Mouse (Mus musculus) T-helper 1 cell (primary cell): ENCODE results near the gene Capn9.

Source experiments
- in situ Hi-C: fragments of 300-600 bp; cut with MboI, MseI; formaldehyde crosslinking; loops from one replicate; pipeline ENCODE4 v1.15.1; 2025; ENCODE audit warnings: high pct_unique_total_duplicates

Capn9 gene

DNA sequence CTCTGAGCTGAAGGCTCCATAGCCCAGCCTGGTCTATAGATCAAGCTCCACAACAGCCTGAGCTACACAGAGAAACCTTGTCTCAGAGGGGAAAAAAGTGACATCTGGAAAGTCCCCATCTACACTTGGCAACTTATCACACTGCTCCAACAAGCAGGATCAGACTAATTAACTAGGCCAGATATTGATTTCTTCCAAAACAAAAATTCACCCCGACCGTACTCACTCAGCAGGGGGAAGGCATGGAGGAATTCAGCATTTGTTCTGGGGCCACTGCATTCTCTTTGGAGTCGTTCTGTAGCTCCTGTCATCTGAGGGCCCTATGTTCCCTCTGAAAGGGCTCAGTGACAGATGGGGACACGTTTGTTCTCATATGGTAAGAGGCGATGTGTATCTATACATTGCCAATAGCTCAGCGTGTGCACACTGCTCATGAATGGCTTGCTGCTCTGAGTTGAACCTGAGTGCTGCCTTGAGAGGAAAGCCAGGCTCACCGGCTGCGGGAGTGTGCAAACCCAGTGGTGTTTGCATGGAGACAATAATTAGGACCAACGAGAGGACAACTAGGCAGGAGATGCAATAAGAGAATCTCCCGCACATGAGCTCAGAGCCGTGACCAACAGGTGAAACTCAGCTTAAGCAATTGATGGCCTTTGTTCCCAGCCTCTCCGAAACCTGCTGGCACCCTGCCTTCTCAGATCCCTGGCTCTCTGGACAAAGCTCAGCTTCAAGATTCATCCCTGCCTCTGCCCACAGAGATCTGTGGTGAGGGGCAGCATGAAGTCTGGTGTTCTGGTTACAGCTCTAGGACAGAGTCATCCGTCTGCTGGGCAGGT is 58.7 kb downstream of the Capn9 start:
- in situ Hi-C loops: loop anchor here (25.0 kb wide), 1 partner anchor 1428 kb away; no protein-coding TSS in a partner anchor

DNA sequence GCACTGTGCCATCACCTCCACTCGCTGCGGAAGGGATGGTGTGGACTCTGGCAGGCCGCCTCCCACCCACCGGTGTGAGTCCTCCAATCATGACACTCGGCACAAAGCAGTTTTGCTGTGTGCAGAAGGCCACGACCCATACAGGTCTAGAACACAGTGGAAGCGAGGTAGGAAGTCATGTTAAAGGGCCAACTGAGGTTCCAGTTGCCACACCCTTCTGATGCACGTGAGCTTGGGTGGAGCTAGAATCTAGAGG is 59.3 kb downstream of the Capn9 start:
- in situ Hi-C loops: loop anchor here (25.0 kb wide), 1 partner anchor 1427 kb away; no protein-coding TSS in a partner anchor

DNA sequence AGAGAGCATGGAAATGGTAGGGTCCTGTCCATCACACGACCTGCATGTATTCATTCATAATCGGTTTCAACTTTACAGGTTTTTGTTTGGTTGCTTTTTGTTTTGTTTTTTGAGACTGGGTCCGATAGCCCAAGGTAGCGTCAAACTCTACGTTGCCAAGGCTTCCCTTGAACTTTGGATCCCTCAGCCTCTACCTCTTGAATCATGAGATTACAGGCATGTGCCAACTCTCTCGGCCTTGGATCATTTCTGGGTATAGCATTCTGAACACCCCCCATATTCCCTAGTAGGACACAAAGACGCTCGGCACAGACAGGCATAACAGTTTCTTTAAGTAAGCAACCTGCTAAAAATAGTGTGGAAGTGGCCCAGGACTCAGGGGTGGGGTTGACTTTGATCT is 65.7 kb downstream of the Capn9 start:
- in situ Hi-C loops: loop anchor here (25.0 kb wide), 1 partner anchor 1421 kb away; no protein-coding TSS in a partner anchor

DNA sequence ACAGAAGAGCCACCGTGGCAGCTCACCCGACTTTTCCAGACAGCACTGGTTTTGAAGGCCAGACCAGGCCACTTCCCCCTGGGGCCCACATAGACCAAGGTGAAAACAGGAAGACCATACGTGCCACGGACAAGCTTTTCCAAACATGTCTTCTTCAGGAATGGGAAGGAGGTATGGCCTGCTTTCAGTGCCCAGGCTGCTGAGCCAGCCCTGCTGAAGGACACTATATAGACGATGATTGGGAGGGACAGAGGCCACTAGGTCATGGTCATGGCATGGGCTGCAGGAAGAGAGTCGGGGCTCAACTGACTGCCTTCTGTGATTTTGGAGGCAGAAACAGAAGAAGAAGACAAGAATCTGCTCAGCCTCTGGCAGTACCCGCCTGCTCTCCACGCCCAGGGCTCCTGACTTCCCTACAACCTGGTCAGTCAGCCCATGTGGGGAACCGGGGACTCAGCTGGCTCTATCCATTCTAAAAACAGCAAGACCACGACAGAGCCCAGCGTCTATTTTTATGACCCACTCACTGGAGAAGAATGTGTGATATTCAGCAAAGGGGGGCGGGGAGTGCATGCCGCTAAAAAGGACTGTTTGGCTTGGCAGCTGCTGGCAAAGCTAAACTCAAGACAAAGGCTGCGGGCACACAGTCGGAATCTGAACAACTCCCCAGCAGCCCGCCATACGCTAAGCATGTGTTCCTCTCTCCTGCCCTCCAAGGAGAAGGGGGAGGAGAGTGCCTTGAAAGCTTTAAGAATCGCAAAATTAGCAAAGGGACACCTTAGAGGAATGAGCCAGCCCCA is 67.8 kb downstream of the Capn9 start:
- in situ Hi-C loops: loop anchor here (25.0 kb wide), 1 partner anchor 1419 kb away; no protein-coding TSS in a partner anchor

DNA sequence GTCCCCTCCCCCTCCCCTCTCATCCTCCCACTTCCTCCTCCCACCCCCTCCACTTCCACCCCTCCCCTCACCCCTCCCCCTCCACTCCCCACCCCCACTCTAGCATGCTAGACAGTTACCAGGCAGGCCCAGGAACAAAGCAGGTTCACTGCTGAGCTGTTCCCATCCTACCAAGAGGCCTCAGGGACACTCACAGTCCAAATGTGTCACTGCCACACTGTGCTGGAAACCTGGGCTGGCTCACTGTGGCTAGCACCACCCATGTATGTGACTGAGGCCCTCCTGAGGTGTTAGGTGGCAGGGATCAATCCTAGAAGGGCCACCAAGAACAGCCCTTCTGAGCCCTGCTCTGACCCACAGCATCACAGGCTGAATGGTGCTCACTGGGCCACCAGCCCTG is 72.4 kb downstream of the Capn9 start:
- in situ Hi-C loops: loop anchor here (25.0 kb wide), 1 partner anchor 1414 kb away; no protein-coding TSS in a partner anchor

DNA sequence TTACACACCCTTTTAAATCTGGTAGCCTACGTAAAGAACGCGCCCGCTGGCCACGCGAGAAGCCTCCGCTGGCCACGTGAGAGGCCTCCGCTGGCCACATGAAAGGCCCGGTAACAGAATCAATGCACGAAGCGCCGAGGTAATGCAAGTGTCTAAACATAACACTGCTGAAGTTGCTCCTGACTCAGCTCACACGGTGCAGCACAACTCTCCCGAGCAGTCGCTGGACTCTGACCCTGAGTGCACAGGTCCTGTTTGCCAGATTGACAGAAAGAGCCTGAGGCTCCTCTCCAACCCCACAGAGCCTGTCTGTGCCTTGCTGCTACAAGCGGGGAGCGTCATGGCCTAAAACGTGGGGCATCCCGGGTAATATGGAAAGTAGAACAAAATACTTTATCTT is 75.9 kb downstream of the Capn9 start:
- in situ Hi-C loops: no loop called here

DNA sequence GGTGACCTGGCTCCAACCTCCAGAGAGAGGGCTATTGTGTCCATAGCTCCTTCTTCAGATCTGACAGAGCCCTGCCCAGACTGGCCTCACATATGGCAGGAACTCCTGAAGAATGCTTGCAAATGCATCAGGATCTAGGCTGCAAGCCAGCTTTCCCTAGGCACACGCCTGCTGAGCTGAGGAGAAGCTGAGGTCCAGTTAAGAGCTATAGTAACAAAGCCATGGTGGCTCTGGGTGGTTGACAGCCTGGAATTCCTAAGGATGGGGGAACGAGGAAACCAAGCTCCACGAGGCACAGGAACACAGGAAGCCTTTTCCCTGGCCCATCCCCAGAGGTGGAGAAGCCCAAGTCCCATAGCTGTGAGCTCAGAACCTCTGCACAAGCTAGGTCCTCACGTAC is 76.6 kb downstream of the Capn9 start:
- in situ Hi-C loops: no loop called here

DNA sequence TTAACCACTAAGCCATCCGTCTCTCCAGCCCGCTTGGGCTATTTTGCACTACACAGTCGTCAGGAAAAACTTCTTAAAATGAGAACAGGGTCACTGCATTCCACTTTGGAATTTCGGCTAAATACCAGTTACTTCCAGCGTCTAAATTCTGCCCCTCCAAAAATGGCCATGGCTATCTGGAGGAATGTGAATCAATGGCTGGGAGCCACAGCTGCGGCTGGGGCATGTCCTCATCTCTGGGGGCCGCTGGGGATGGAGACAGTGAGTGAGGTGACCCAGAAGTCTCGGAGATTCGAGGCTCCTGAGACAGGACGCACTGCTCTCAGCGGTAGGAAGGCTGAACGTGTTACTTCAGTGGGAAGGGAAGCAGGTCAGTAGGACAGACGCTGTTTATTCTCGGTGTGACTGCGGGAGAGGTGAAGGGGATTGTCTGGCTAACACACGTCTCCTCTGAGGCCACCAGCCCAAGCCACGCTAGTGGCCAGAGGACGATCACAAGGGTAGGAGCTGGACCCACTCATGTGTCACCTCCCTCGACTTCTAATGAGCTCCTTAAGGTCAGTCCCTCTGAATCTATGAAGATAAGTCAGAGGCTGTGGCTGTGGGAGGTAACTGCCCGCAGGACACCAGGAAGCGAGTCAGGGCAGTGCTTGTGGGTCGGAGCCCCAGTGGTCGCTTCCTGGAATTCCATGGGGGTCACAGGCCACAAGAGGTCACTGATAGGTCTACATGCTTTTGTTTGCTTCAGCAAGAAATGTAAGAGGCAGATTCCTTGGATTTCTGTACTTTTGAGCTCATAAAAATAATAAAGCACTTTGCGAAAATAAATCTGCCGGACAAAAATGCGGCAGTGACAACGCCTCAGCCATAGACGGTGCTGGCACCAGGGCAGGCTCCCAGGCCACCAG is 77.9 kb downstream of the Capn9 start:
- in situ Hi-C loops: no loop called here

DNA sequence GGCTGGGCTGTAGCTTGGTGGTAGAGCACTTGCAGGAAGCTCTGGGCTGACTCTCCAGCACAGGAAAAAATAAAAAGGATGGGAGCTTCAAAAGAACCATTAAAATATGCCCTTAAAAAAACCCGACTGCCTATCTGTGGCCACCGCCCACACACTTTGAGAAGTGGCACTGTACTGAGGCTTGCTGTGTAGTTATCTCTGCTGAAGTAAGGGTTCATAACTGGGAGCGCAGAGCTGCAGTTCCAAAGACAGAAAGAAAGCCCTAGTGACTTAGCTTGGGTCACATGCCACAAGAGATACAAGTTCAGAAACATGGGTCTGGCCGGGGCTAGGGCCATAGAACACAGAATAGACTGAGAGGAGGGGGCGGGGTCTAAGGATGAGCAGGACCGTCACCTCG is 82.0 kb downstream of the Capn9 start:
- in situ Hi-C loops: no loop called here

DNA sequence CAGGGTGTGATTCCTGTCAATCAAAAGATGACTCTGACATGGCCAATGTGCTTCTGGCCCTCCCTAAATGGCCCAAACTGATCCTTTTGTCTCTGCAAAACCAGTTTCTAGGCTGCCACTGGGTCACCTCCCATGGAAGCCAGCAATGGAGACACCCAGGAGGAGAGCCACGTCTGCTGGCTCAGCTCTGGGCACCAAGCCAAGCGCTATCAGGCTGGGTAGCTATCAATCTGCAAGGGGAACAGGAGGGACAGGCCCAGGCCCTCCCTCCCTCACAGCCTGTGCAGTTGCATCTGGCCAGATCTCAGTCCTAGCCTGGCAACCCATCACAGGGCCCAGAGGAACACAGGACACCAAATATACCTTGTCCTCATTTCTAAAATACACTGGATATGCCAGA is 82.5 kb downstream of the Capn9 start:
- in situ Hi-C loops: no loop called here

DNA sequence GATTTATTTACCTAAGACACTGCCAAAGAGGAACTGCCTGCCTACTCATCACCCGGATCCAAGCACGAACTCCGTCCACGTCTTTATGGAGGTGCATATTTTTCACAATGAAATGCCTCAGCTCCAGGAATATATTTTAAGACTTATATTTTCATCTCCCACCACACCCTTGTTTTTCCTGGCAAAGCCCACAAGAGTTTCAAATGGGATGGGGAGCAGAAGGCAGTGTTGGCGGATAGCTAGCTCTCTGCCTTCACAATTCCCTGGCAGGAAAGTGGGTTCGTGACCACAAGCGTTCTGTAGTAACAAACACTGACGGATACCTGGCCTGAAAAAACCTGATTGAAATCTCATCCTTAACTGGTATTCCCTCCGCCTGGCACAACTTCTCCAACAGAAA is 85.9 kb downstream of the Capn9 start:
- in situ Hi-C loops: no loop called here

DNA sequence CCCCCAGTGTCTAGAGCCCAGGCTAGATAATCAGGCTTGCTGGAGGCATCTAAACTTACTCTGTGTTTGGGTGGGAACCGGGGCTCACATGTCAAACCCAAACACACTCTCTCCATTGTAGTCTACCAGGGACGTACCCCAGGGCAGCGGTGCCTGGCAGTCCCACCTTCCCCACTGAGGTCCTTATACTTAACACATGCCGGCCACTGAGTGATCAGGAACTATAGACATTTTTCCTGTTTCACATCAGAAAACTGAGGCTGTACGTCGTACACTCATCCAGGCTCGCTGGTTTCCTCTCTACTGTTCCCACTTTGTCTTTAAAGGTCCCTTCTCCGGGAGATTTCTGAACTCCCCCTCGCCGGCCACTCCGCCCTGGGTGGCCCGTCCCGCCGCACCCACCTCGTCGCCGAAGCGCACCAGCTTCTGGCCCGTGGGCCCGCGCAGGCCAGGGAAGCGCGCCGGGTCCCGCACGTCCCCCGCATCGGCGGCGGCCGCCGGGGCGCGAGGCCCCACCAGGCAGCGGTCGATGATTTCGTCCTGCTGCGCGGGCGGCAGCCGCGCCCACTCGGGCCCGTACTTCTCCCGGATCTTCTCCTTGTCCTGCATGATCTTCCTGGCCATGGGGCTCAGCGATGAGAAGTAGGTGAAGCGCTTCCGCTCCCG is 86.7 kb downstream of the Capn9 start:
- in situ Hi-C loops: no loop called here

DNA sequence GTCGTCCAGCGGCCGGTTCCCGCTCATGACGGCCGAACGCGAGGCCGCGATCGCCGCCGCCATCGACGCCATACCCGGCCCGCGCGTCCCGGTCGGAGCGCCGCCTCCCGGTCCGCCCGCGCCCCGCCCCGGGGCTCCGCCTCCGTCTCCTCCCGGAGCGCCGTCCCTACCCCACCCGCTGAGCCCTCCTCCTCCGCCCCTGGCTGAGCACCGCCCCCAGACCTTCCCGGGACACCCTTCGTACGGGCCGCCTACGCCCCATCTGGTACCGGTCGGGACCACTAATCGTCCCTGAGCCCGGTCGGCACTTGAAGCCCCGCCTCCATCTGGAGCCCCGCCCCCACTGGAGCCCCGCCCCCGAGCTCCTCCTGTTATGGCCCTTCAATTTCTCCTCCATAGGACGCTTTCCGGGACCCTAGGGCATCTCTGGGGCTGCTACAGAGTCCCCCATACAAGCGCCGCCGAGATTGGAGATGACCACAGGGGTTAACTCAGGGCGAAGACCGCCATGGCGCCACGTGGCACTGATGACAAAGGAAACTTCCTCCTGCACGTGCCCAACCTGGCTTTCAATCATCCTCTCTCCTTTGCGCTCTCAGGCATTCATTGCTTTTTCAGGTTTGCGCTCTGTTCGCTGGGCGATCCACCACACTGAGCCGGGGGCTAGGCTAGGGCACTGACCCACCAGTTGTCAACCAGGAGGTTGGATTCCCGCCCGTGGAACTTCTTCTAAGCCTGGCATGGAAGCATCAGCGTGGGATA is 87.4 kb downstream of the Capn9 start, which contains the start of gene 2310022B05Rik:
Gene 2310022B05Rik (minus strand): TSS at position 258 of the 762 bp plus-strand sequence.
- in situ Hi-C loops: no loop called here

DNA sequence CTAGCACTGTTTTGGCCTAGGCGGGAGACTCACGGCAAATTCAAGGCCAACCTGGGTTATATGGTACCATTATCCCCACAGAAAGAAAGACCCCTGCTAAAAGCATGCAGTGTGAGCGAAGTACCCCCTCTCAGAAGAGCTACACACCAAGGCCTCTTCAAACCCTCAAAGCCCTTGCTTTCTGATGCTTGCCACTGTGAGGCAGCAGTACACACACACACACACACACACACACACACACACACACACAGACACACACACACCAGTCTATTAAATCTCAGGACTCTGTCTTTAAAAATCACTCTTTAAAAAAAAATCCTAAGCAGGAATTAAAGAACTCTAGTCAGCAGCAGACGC is 87.9 kb downstream of the Capn9 start:
- in situ Hi-C loops: no loop called here

DNA sequence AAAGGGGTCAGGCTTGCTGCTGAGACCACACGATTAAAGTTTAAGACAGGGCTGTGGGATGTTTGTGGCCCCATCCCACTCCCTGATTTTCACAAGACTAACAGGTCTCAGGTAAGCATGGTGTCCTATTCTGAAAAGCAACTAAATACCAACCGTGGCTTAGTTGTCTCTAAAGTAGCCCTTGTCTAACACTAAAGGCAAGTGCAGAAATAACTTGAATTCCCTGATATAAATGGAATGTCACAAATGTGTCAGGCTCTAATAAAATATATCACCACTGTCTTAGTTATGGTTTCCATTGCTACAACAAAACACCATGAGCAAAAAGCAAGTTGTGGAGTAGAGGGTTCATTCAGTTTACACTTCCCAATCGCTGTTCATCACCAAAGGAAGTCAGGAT is 88.5 kb downstream of the Capn9 start:
- in situ Hi-C loops: no loop called here
